Mouse (Mus musculus) forebrain, postnatal 0 days (tissue): ENCODE results near the gene Gzmg. TPM values are rescaled to one million over a fixed set of nuclear protein-coding genes. Genes with fewer than 3 reads are reported as not detected.
"Not testable (repeated sequence)": the region's sequence is repeated elsewhere in the genome, so short reads cannot be mapped to it uniquely, and the experiment has no call there.

ENCODE experiments used
- ATAC-seq: fragments of 200-750 bp; cut with Nextera tagmentation; 2 replicates; pipeline ENCODE4 v1.8.0; 2017; ENCODE audit warnings: mild to moderate bottlenecking, moderate library complexity
- DNase-seq: peaks from one replicate; pipeline ENCODE4 v3.0.0-alpha.2; 2015
- H3K27ac ChIP-seq: fragments of 300-500 bp; sonication (generic); 2 replicates; pipeline ENCODE4 v1.5.1; 2014; ENCODE audit warnings: low read depth, mild to moderate bottlenecking, antibody characterized with exemption, low read length, moderate library complexity, mixed read lengths
- H3K27me3 ChIP-seq: fragments of 300-500 bp; sonication (generic); 2 replicates; pipeline ENCODE4 v1.6.1; 2014; ENCODE audit warnings: mild to moderate bottlenecking, low read length, mixed read lengths; ENCODE audit not compliant: insufficient read depth
- H3K36me3 ChIP-seq: fragments of 300-500 bp; sonication (generic); 2 replicates; pipeline ENCODE4 v1.6.1; 2014; ENCODE audit warnings: mild to moderate bottlenecking, moderate library complexity; ENCODE audit not compliant: insufficient read depth
- H3K4me1 ChIP-seq: fragments of 300-500 bp; sonication (generic); 2 replicates; pipeline ENCODE4 v1.6.1; 2014; ENCODE audit warnings: antibody characterized with exemption; ENCODE audit not compliant: insufficient read depth
- H3K4me2 ChIP-seq: fragments of 300-500 bp; sonication (generic); 2 replicates; pipeline ENCODE4 v1.6.1; 2014; ENCODE audit warnings: low read depth, mild to moderate bottlenecking, moderate library complexity
- H3K4me3 ChIP-seq: fragments of 300-500 bp; sonication (generic); 2 replicates; pipeline ENCODE4 v1.5.1; 2014; ENCODE audit warnings: low read depth, low read length, mixed read lengths
- H3K9ac ChIP-seq: fragments of 300-500 bp; sonication (generic); 2 replicates; pipeline ENCODE4 v1.6.1; 2014; ENCODE audit warnings: mild to moderate bottlenecking
- H3K9me3 ChIP-seq: fragments of 300-500 bp; sonication (generic); 2 replicates; pipeline ENCODE4 v1.6.1; 2016; ENCODE audit warnings: low read length
- CTCF ChIP-seq: sonication (generic); IDR thresholded peaks from 2 replicates; pipeline ENCODE4 v1.5.1; 2016; ENCODE audit warnings: antibody characterized with exemption, control low read depth, low read depth
- WGBS: fragments of 180-500 bp; shearing (Covaris S2); extraction: QIAGEN DNeasy Blood & Tissue Kit; methylation state at CpG from one replicate; pipeline ENCODE4 v1.1.7; 2014; 5-methylcytosine and 5-hydroxymethylcytosine counted together
- polyA plus RNA-seq: library from polyadenylated mRNA; unstranded; fragments of >200 nt; fragmentation: Nextera tagmentation; extraction: Ambion mirVana; gene quantifications from 2 replicates; pipeline ENCODE4 v1.2.1, GENCODE M21; 2015
- total RNA-seq: library from RNA; depleted of rRNA; stranded (reverse); fragments of >200 nt; gene quantifications from 2 replicates; pipeline ENCODE4 v1.2.3, GENCODE M21; 2014; rRNA removed

Gzmg gene
- total and polyA plus RNA-seq, 2 experiments from 2014 or later, result not detected

DNA sequence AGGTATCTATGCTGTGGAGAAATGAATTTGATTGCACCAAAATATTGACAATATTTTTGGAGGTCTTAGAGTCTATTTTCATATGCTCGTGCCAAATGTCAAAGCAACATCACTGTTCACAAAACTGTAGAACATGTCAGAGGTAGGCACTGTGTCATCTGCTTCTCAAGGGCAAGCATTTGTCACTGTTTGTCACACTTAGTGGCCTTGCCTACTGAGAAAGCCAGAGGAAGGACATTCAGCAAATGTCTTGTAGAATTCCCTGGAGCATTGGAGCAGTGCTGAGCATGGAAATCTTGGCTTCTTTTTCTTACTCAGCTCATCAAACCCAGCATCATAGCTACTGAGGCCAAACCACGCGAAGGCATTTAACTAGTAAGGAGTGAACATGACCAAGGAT, 35.9 kb downstream of the Gzmg start:
- Histone ChIP-seq H3K4me1 (no peaks in the 10 kb centered on the region), H3K9ac (no peak overlapping the region), H3K9me3 (no peaks in the 10 kb centered on the region), H3K4me3 (no peak overlapping the region), H3K27me3 (no peaks in the 10 kb centered on the region), H3K4me2 (no peak overlapping the region), H3K27ac (no peak overlapping the region), H3K36me3 (no peaks in the 10 kb centered on the region)
- DNase-seq (no peak), ATAC-seq (no peak)
- WGBS, result 84% methylated on average over 3 of the region's 3 CpGs
- TF ChIP-seq CTCF, result no peak

DNA sequence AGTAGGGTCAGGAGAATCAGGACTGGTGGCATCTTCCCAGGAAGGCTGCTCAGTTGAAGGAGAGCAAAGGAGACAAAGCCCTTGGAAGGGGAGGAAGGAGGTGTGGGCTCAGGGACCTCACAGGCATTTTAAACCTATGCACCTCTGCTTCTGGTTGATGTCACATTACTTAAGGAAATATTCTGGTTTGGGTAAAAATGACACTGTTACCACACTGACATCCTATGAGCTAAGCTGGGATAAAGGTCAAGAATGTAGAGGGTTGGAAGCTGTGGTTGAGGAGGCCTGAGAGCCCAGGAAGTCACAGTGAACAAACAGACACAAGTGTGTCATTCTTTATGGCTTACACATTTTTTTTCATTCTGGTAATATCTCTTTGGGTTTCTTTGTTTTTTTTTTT, 38.9 kb downstream of the Gzmg start, which contains the start of gene Gzme:
TSS of gene Gzme (minus strand) at position 101 of the 400 bp plus-strand sequence.
- Histone ChIP-seq H3K4me3 (no peak within 1 kb of the TSS), H3K9ac (no peak within 1 kb of the TSS), H3K27ac (no peak within 1 kb of the TSS), H3K27me3 (no peaks in the 10 kb centered on the region), H3K36me3 (no peaks in the 10 kb centered on the region), H3K9me3 (no peaks in the 10 kb centered on the region), H3K4me1 (no peaks in the 10 kb centered on the region), H3K4me2 (no peak within 1 kb of the TSS)
- no peak for TF ChIP-seq CTCF
- DNase-seq, result no peak
- ATAC-seq, result no peak

DNA sequence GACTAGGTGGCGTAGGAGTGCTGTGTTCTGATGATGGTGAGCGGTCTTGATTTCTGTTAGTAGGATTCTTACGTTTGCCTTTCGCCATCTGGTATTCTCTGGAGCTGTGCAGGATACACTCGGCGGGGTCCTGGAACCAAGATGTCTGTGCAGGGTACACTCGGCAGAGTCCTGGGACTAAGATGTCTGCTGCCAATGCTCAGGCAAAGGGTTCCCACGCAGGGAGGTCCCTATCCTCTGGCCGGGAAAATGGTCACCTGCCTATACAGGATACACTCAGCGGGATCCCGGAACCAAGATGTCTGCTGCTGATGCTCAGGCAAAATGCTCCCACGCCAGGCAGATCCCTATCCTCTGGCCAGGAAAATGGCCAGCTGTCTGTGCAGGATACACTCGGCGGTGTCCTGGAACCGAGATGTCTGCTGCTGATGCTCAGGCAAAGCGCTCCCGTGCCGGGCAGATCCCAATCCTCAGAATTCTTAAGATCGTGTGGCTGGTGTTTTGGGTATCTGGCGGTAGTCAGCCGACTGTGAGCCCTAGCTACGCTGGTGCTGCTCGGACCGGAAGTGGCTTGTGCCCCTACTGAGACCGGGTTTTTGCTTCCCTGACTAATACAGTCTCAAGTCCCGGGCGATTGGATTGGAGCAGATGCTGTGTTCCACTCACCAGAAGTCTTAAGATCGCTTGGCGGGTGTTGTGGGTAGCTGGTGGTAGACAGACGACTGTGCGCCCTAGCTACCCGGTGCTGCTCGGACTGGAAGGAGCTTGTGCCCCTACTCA, 43.7 kb downstream of the Gzmg start:
- not testable (repeated sequence) for DNase-seq, H3K4me2 ChIP-seq, ATAC-seq, H3K9ac ChIP-seq, H3K36me3 ChIP-seq, H3K27ac ChIP-seq, H3K27me3 ChIP-seq, H3K4me1 ChIP-seq, H3K4me3 ChIP-seq, H3K9me3 ChIP-seq
- WGBS, result 94% methylated on average over 33 of the region's 33 CpGs

Other genes with a start within 250 kb of the Gzmg start
- gene Cma1, start 214.9 kb downstream of the Gzmg start, total RNA-seq, result 0.76 and 2.6 TPM in 2 replicates
- gene Cma1, start 214.9 kb downstream of the Gzmg start, polyA plus RNA-seq, result 3.7 and 4.4 TPM in 2 replicates
- not detected in 2 replicates for gene Cma2, start 208.6 kb downstream of the Gzmg start, total RNA-seq
- gene Cma2, start 208.6 kb downstream of the Gzmg start, polyA plus RNA-seq, result not detected in 2 replicates
- gene Mcpt1, start 141.6 kb downstream of the Gzmg start, total RNA-seq, result not detected in 2 replicates
- not detected in 2 replicates for gene Mcpt1, start 141.6 kb downstream of the Gzmg start, polyA plus RNA-seq
- not detected in 2 replicates for gene Mcpt9, start 129.1 kb downstream of the Gzmg start, total RNA-seq
- not detected in 2 replicates for gene Mcpt9, start 129.1 kb downstream of the Gzmg start, polyA plus RNA-seq
- not detected in 2 replicates for gene Mcpt2, start 117.5 kb downstream of the Gzmg start, total RNA-seq
- gene Mcpt2, start 117.5 kb downstream of the Gzmg start, polyA plus RNA-seq, result not detected in 2 replicates
- 0.46 TPM in 1 of 2 replicates, not detected in the other for gene Mcpt4, start 97.3 kb downstream of the Gzmg start, total RNA-seq
- gene Mcpt4, start 97.3 kb downstream of the Gzmg start, polyA plus RNA-seq, result 0.36 TPM in 1 of 2 replicates, not detected in the other
- not detected in 2 replicates for gene Mcpt8, start 74.3 kb downstream of the Gzmg start, total RNA-seq
- not detected in 2 replicates for gene Mcpt8, start 74.3 kb downstream of the Gzmg start, polyA plus RNA-seq
- gene Ctsg, start 57.0 kb downstream of the Gzmg start, total RNA-seq, result 0.92 TPM in 1 of 2 replicates, not detected in the other
- 0.41 TPM in 1 of 2 replicates, not detected in the other for gene Ctsg, start 57.0 kb downstream of the Gzmg start, polyA plus RNA-seq
- not detected in 2 replicates for gene Gzme, start 39.0 kb downstream of the Gzmg start, total RNA-seq
- gene Gzme, start 39.0 kb downstream of the Gzmg start, polyA plus RNA-seq, result not detected in 2 replicates
- gene Gzmd, start 27.0 kb downstream of the Gzmg start, total RNA-seq, result not detected in 2 replicates
- gene Gzmd, start 27.0 kb downstream of the Gzmg start, polyA plus RNA-seq, result not detected in 2 replicates
- gene Gzmn, start 15.0 kb upstream of the Gzmg start, total RNA-seq, result not detected in 2 replicates
- gene Gzmn, start 15.0 kb upstream of the Gzmg start, polyA plus RNA-seq, result not detected in 2 replicates
- gene Gzmf, start 51.8 kb upstream of the Gzmg start, total RNA-seq, result not detected in 2 replicates
- gene Gzmf, start 51.8 kb upstream of the Gzmg start, polyA plus RNA-seq, result not detected in 2 replicates
- not detected in 2 replicates for gene Gzmc, start 75.1 kb upstream of the Gzmg start, total RNA-seq
- gene Gzmc, start 75.1 kb upstream of the Gzmg start, polyA plus RNA-seq, result not detected in 2 replicates
- not detected in 2 replicates for gene Gzmb, start 102.7 kb upstream of the Gzmg start, total RNA-seq
- not detected in 2 replicates for gene Gzmb, start 102.7 kb upstream of the Gzmg start, polyA plus RNA-seq
- 0.08 and 0.86 TPM in 2 replicates for gene Atp12a, start 205.5 kb upstream of the Gzmg start, total RNA-seq
- 0.05 and 0.38 TPM in 2 replicates for gene Atp12a, start 205.5 kb upstream of the Gzmg start, polyA plus RNA-seq
- gene Rnf17, start 243.0 kb upstream of the Gzmg start, total RNA-seq, result 0.54 and 3.4 TPM in 2 replicates
- 0.53 and 0.97 TPM in 2 replicates for gene Rnf17, start 243.0 kb upstream of the Gzmg start, polyA plus RNA-seq